Mouse (Mus musculus): Measurements from ENCODE around the gene Tmem120b. TPM values are rescaled to one million over a fixed set of nuclear protein-coding genes. Genes with fewer than 3 reads are reported as not detected.

The Tmem120b gene
- total and polyA plus RNA-seq, 3 experiments = 4.8 to 8.0 (median 6.2) TPM

DNA sequence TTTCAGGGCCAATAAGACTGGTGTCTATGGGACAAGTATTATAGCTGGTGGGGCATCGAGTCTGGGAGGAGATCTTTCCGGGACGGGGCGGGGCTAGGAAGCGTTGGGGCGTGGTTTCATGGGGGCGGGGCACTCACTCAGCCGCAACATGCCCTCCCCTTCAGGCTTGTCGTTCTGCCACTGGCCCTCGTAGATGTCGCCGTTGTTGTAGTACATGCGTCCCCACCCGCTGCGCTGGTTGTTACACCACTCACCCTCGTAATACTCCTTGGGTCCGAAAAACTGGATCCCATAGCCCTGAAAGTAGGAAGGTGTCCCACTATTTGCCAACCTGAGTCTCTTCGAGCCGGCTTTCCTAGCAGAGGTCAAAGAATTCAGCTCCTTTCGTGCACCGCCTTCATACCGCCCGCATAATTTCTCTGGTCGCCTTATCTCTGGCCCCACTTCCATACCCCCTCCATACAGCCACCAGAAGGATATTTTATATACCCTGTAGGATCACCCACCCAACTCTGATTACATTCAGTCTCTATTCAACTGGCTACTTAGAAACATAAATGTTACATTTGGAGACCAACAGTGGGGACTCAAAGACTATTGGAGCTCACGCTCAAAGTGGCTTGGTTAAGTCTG lies 29.0 kb upstream of the Tmem120b start:
- H3K9me3 ChIP-seq (replicated peaks; ENCODE audit: low read length) = no peaks in the 10 kb centered on the region
- H3K9ac ChIP-seq (ENCODE audit: insufficient read depth, low read depth) = peak overlapping the region; percentile 34; the same call in 1 of the 2 replicates
- H3K27ac ChIP-seq (ENCODE audit: insufficient read depth, low read depth) = no peak overlapping the region
- in situ Hi-C loops (cut with MboI; ENCODE audit: low pct_ligation_motif_present, low pct_unique_long_range_greater_than_20kb, low sequenced_read_pairs) (loop anchor here (5.0 kb wide), 1 partner anchor 107 kb away; no protein-coding TSS in a partner anchor), dilution Hi-C loops (cut with MboI; ENCODE audit: extremely low pct_ligation_motif_present, extremely low pct_unique_long_range_greater_than_20kb, low sequenced_read_pairs) (no loop called here)
- H3K79me2 ChIP-seq (replicated peaks; ENCODE audit: control insufficient read depth, extremely low read depth, insufficient read depth, poor library complexity, severe bottlenecking) = no peaks in the 10 kb centered on the region
- H3K4me3 ChIP-seq (replicated peaks in 1 of 3; ENCODE audit: low read depth in 2 of 3, low read length in 2 of 3, poor library complexity in 1 of 3) = peak overlapping the region; percentile 30 to 54 (median 31)
- H3K36me3 ChIP-seq (replicated peaks in 1 of 2; ENCODE audit: control insufficient read depth in 1 of 2, insufficient read depth in 1 of 2, low read length in 1 of 2) = no peaks in the 10 kb centered on the region
- no peak for TF ChIP-seq TBP (conservative IDR thresholded peaks at IDR 0.05; ENCODE audit: low read depth, low read length)
- peak; percentile 73 for TF ChIP-seq POLR2A (IDR thresholded peaks at IDR 0.05; ENCODE audit: low read depth, low read length)
- TF ChIP-seq UBTF (IDR thresholded peaks at IDR 0.05; ENCODE audit: low read depth, low read length) = 0 out of 2 replicates have a peak, but pooled peaks have one; percentile 35
- TF ChIP-seq ELF1 (IDR thresholded peaks at IDR 0.05; ENCODE audit: low read depth, low read length) = peak; percentile 43; the same call in 1 of the 2 replicates
- peak; percentile 66; the same call in 1 of the 2 replicates for TF ChIP-seq SIN3A (IDR thresholded peaks at IDR 0.05; ENCODE audit: low read length)
- TF ChIP-seq ZC3H11A (IDR thresholded peaks at IDR 0.05; ENCODE audit: low read depth, low read length) = no peak
- TF ChIP-seq NELFE (IDR thresholded peaks at IDR 0.05; ENCODE audit: low read depth, low read length) = peak; percentile 36; the same call in 1 of the 2 replicates
- TF ChIP-seq HCFC1 (IDR thresholded peaks at IDR 0.05; ENCODE audit: low read depth, low read length) = peak; percentile 49
- TF ChIP-seq EP300 (IDR thresholded peaks at IDR 0.05; ENCODE audit: low read length) = no peak
- TF ChIP-seq MAZ (IDR thresholded peaks at IDR 0.05; ENCODE audit: low read depth, low read length) = peak; percentile 80
- TF ChIP-seq USF1 (IDR thresholded peaks at IDR 0.05; ENCODE audit: low read depth, low read length) = no peak
- TF ChIP-seq MEF2A (IDR thresholded peaks at IDR 0.05; ENCODE audit: borderline replicate concordance, low read depth, low read length) = no peak
- peak; percentile 71 for TF ChIP-seq MXI1 (IDR thresholded peaks at IDR 0.05; ENCODE audit: low read depth, low read length)
- peak; percentile 56 for TF ChIP-seq TCF12 (IDR thresholded peaks at IDR 0.05; ENCODE audit: low read depth, low read length)
- TF ChIP-seq RAD21 (IDR thresholded peaks at IDR 0.05; ENCODE audit: low read depth, low read length) = no peak
- TF ChIP-seq CTCF (conservative IDR thresholded peaks at IDR 0.05 in 1 of 2, IDR thresholded peaks at IDR 0.05 in 1 of 2; ENCODE audit: low read depth in 2 of 2, low read length in 2 of 2) = no peak
- TF ChIP-seq IRF4 (IDR thresholded peaks at IDR 0.05; ENCODE audit: low read depth, low read length) = no peak
- no peak for TF ChIP-seq ZKSCAN1 (IDR thresholded peaks at IDR 0.05; ENCODE audit: borderline replicate concordance, low read depth, low read length)
- TF ChIP-seq ZMIZ1 (IDR thresholded peaks at IDR 0.05; ENCODE audit: low read depth, low read length) = peak; percentile 65; the same call in 1 of the 2 replicates
- TF ChIP-seq MAX (IDR thresholded peaks at IDR 0.05; ENCODE audit: low read length) = 0 out of 2 replicates have a peak, but pooled peaks have one; percentile 48
- H3K27me3 ChIP-seq (replicated peaks) = no peaks in the 10 kb centered on the region
- H3K4me2 ChIP-seq (ENCODE audit: insufficient read depth, low read depth, poor library complexity, severe bottlenecking) = peak overlapping the region; percentile 90
- DNase-seq (ENCODE audit: extremely low read depth) = peak; percentile 71
- H3K4me1 ChIP-seq (ENCODE audit: control insufficient read depth in 1 of 2, insufficient read depth in 2 of 2) = peaks cover 0 to 18% of the 10 kb centered on the region in 2 experiments; a peak in 2 of 4 replicates

DNA sequence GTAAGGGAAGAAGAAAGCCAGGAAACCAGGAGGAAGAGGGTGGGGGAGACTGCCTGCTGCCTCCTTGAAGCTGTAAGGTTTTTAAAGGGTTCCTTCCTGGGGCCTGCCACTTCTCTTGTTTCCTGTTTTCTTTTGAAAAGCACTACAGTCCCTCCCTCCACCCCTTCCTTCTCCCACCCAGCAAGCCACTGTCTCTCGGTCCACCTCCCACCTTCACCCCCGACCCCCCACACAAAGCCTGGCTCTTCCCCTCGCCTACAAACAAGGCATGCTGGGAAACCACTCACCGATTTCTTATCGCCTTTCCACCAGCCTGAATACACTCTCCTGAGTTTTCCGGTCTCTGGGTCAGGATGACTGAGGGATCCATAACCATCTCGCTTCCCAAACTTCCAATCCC lies 27.4 kb upstream of the Tmem120b start:
- no peak overlapping the region for H3K4me2 ChIP-seq (ENCODE audit: insufficient read depth, low read depth, poor library complexity, severe bottlenecking)
- H3K4me1 ChIP-seq (ENCODE audit: control insufficient read depth in 1 of 2, insufficient read depth in 2 of 2) = peaks cover 0 to 23% of the 10 kb centered on the region in 2 experiments; a peak in 2 of 4 replicates
- no peaks in the 10 kb centered on the region for H3K36me3 ChIP-seq (replicated peaks in 1 of 2; ENCODE audit: control insufficient read depth in 1 of 2, insufficient read depth in 1 of 2, low read length in 1 of 2)
- in situ Hi-C loops (cut with MboI; ENCODE audit: low pct_ligation_motif_present, low pct_unique_long_range_greater_than_20kb, low sequenced_read_pairs) = no loop called here
- TF ChIP-seq NELFE (IDR thresholded peaks at IDR 0.05; ENCODE audit: low read depth, low read length) (no peak), SIN3A (IDR thresholded peaks at IDR 0.05; ENCODE audit: low read length) (no peak), UBTF (IDR thresholded peaks at IDR 0.05; ENCODE audit: low read depth, low read length) (no peak), PAX5 (IDR thresholded peaks at IDR 0.05; ENCODE audit: low read length) (no peak), ZNF384 (IDR thresholded peaks at IDR 0.05; ENCODE audit: low read depth, low read length) (no peak), CTCF (conservative IDR thresholded peaks at IDR 0.05 in 1 of 2, IDR thresholded peaks at IDR 0.05 in 1 of 2; ENCODE audit: low read depth in 2 of 2, low read length in 2 of 2) (no peak), MXI1 (IDR thresholded peaks at IDR 0.05; ENCODE audit: low read depth, low read length) (no peak), ELF1 (IDR thresholded peaks at IDR 0.05; ENCODE audit: low read depth, low read length) (no peak), CHD2 (IDR thresholded peaks at IDR 0.05; ENCODE audit: low read length) (no peak), NRF1 (IDR thresholded peaks at IDR 0.05; ENCODE audit: low read depth, low read length) (no peak), RCOR1 (conservative IDR thresholded peaks at IDR 0.05; ENCODE audit: low read depth, low read length) (no peak), MYC (IDR thresholded peaks at IDR 0.05; ENCODE audit: low read depth, low read length) (no peak), USF2 (conservative IDR thresholded peaks at IDR 0.05; ENCODE audit: low read depth, low read length) (no peak), JUND (conservative IDR thresholded peaks at IDR 0.05; ENCODE audit: low read depth, low read length) (no peak), USF1 (IDR thresholded peaks at IDR 0.05; ENCODE audit: low read depth, low read length) (no peak), POLR2A (IDR thresholded peaks at IDR 0.05; ENCODE audit: low read depth, low read length) (no peak), MEF2A (IDR thresholded peaks at IDR 0.05; ENCODE audit: borderline replicate concordance, low read depth, low read length) (no peak), TBP (conservative IDR thresholded peaks at IDR 0.05; ENCODE audit: low read depth, low read length) (no peak)
- DNase-seq (ENCODE audit: extremely low read depth) = no peak
- dilution Hi-C loops (cut with MboI; ENCODE audit: extremely low pct_ligation_motif_present, extremely low pct_unique_long_range_greater_than_20kb, low sequenced_read_pairs) = no loop called here
- no peak overlapping the region for H3K27ac ChIP-seq (ENCODE audit: insufficient read depth, low read depth)
- H3K27me3 ChIP-seq (replicated peaks) = no peaks in the 10 kb centered on the region
- H3K4me3 ChIP-seq (replicated peaks in 1 of 3; ENCODE audit: low read depth in 2 of 3, low read length in 2 of 3, poor library complexity in 1 of 3) = no peak overlapping the region
- no peaks in the 10 kb centered on the region for H3K79me2 ChIP-seq (replicated peaks; ENCODE audit: control insufficient read depth, extremely low read depth, insufficient read depth, poor library complexity, severe bottlenecking)
- H3K9ac ChIP-seq (ENCODE audit: insufficient read depth, low read depth) = no peak overlapping the region
- H3K9me3 ChIP-seq (replicated peaks; ENCODE audit: low read length) = no peaks in the 10 kb centered on the region

Data from CH12.LX (cell line).